Mouse (Mus musculus) kidney, adult 2 months (tissue): ENCODE measurements around the gene Rhobtb1. TPM values are rescaled to one million over a fixed set of nuclear protein-coding genes. Genes with fewer than 3 reads are reported as not detected.
A peak's percentile ranks its signal among the peaks of the same experiment; 100 is the strongest.

ENCODE experiments used
- DNase-seq: peaks from one replicate; pipeline ENCODE4 v3.0.0; 2021
- H3K27ac ChIP-seq: fragments of 200-500 bp; 2 replicates; pipeline ENCODE4 v1.5.1; 2012; ENCODE audit warnings: low read depth, low read length, control low read depth, inconsistent platforms; ENCODE audit not compliant: insufficient read depth
- H3K27me3 ChIP-seq: fragments of 200-500 bp; replicated peaks from 2 replicates; pipeline ENCODE4 v1.6.1; 2012; ENCODE audit warnings: mild to moderate bottlenecking, moderate library complexity, low read length, inconsistent platforms; ENCODE audit not compliant: control insufficient read depth, insufficient read depth
- H3K36me3 ChIP-seq: fragments of 200-500 bp; 2 replicates; pipeline ENCODE4 v1.6.1; 2012; ENCODE audit warnings: mild to moderate bottlenecking, moderate library complexity, low read length, inconsistent platforms; ENCODE audit not compliant: control insufficient read depth, insufficient read depth
- H3K4me1 ChIP-seq: fragments of 200-500 bp; 2 replicates; pipeline ENCODE4 v1.6.1; 2011; ENCODE audit warnings: low read length; ENCODE audit not compliant: control insufficient read depth, insufficient read depth
- H3K4me3 ChIP-seq: fragments of 200-500 bp; 2 replicates; pipeline ENCODE4 v1.5.1; 2011; ENCODE audit warnings: mild to moderate bottlenecking, low read depth, low read length, control low read depth; ENCODE audit not compliant: insufficient read depth
- CTCF ChIP-seq: fragments of 200-500 bp; conservative IDR thresholded peaks from 2 replicates; pipeline ENCODE4 v1.5.1; 2011; ENCODE audit warnings: low read depth, mild to moderate bottlenecking, control low read depth, low read length, moderate library complexity, mixed read lengths; ENCODE audit not compliant: insufficient read depth, insufficient read length
- POLR2A ChIP-seq: fragments of 200-500 bp; IDR thresholded peaks from one replicate; pipeline ENCODE4 v1.6.1; 2011; ENCODE audit warnings: low read depth, low read length, control low read depth
- WGBS: fragments of 180-500 bp; shearing (Covaris S2); methylation state at CpG from one replicate; pipeline ENCODE4 v1.1.7; 2018; 5-methylcytosine and 5-hydroxymethylcytosine counted together
- polyA plus RNA-seq: library from polyadenylated mRNA; depleted of rRNA; stranded (reverse); fragments of >200 nt; gene quantifications from 2 replicates; pipeline ENCODE4 v1.2.3, GENCODE M21; 2012

Gene Rhobtb1
- polyA plus RNA-seq, 1 experiment, result 20.6 TPM

GRCm38 (mm10) chr10:69274275-69274674, 123.0 kb downstream of the Rhobtb1 start:
- no peak for DNase-seq
- 67% methylated on average over 5 of the region's 5 CpGs for WGBS
- Histone ChIP-seq H3K27me3 (no peaks in the 10 kb centered on the region), H3K27ac (no peak overlapping the region), H3K36me3 (peaks cover 5% of the 10 kb centered on the region; the same call in 1 of the 2 replicates), H3K4me3 (no peak overlapping the region), H3K4me1 (peaks cover 7% of the 10 kb centered on the region)
- TF ChIP-seq CTCF (no peak), POLR2A (no peak)

GRCm38 (mm10) chr10:69274705-69275104, 123.5 kb downstream of the Rhobtb1 start:
- no peak for DNase-seq
- no peak overlapping the region for H3K4me3 ChIP-seq
- TF ChIP-seq CTCF, result no peak
- TF ChIP-seq POLR2A, result no peak
- no peak overlapping the region for H3K27ac ChIP-seq
- peaks cover 9% of the 10 kb centered on the region for H3K4me1 ChIP-seq
- H3K36me3 ChIP-seq, result peaks cover 5% of the 10 kb centered on the region; the same call in 1 of the 2 replicates
- no peaks in the 10 kb centered on the region for H3K27me3 ChIP-seq

GRCm38 (mm10) chr10:69275811-69276775, 124.9 kb downstream of the Rhobtb1 start:
- H3K36me3 ChIP-seq, result peaks cover 2% of the 10 kb centered on the region; the same call in 1 of the 2 replicates
- no peak for DNase-seq
- TF ChIP-seq CTCF (no peak), POLR2A (no peak)
- no peaks in the 10 kb centered on the region for H3K27me3 ChIP-seq
- H3K27ac ChIP-seq, result no peak overlapping the region
- WGBS, result 87% methylated on average over 12 of the region's 12 CpGs
- peaks cover 9% of the 10 kb centered on the region for H3K4me1 ChIP-seq
- no peak overlapping the region for H3K4me3 ChIP-seq

- H3K27me3 ChIP-seq, result no peaks in the 10 kb centered on the region
- H3K4me1 ChIP-seq, result peaks cover 9% of the 10 kb centered on the region
- H3K27ac ChIP-seq, result no peak overlapping the region
- peaks cover 2% of the 10 kb centered on the region; the same call in 1 of the 2 replicates for H3K36me3 ChIP-seq
- no peak for TF ChIP-seq CTCF
- TF ChIP-seq POLR2A, result no peak
- no peak overlapping the region for H3K4me3 ChIP-seq
- DNase-seq, result no peak
- WGBS, result 90% methylated on average over 9 of the region's 9 CpGs
Measured at GRCm38 (mm10) chr10:69276920-69277435, 125.7 kb downstream of the Rhobtb1 start.

GRCm38 (mm10) chr10:69278764-69279606, 127.8 kb downstream of the Rhobtb1 start:
- Histone ChIP-seq H3K27me3 (no peaks in the 10 kb centered on the region), H3K4me3 (no peak overlapping the region), H3K27ac (peak overlapping the region; percentile 1; the same call in 1 of the 2 replicates), H3K4me1 (peaks cover 9% of the 10 kb centered on the region), H3K36me3 (peaks cover 2% of the 10 kb centered on the region; the same call in 1 of the 2 replicates)
- peak; percentile 65 for DNase-seq
- WGBS, result 34% methylated on average over 18 of the region's 18 CpGs
- TF ChIP-seq POLR2A, result no peak
- no peak for TF ChIP-seq CTCF

- Histone ChIP-seq H3K4me3 (no peak overlapping the region), H3K4me1 (peaks cover 9% of the 10 kb centered on the region), H3K36me3 (peaks cover 2% of the 10 kb centered on the region; the same call in 1 of the 2 replicates), H3K27me3 (no peaks in the 10 kb centered on the region), H3K27ac (no peak overlapping the region)
- no peak for TF ChIP-seq POLR2A
- no peak for TF ChIP-seq CTCF
- WGBS, result 71% methylated on average over 7 of the region's 7 CpGs
- DNase-seq, result no peak
Measured at GRCm38 (mm10) chr10:69279607-69279978, 128.4 kb downstream of the Rhobtb1 start.
